8 mouse cellular contexts compared by ENCODE assay signal in genomic region chr8:114441616-114442015, GRCm38 (mm10). TPM values are rescaled to one million over a fixed set of nuclear protein-coding genes. Genes with fewer than 3 reads are reported as not detected.
DNase-seq lines count a peak whose midpoint lies in the region; TF ChIP-seq lines count a peak whose summit lies in the region.

No protein-coding gene starts in this region.

- DNase-seq in adrenal gland, postnatal 10 days: peak; percentile 34
- DNase-seq in adrenal gland, adult 8-10 months: no peak
- DNase-seq in left cerebral cortex, adult 2 months (ENCODE audit: extremely low spot score in 1 of 2, low spot score in 2 of 2): no peak
- no peak for DNase-seq in left cerebral cortex, adult 18-20 months (ENCODE audit: low spot score in 2 of 2)
- DNase-seq in cerebellum, postnatal 36 days: peak; percentile 19 to 44
- DNase-seq in natural killer cell, adult 2 months (ENCODE audit: low spot score in 2 of 2): peak; percentile 20 to 44
- DNase-seq in layer of hippocampus, adult 9-11 months: no peak
- DNase-seq in frontal cortex, postnatal 10 days (ENCODE audit: low spot score in 2 of 2): no peak

- H3K4me3 ChIP-seq in left cerebral cortex, adult 2 months: no peak overlapping the region

- TF ChIP-seq CTCF in left cerebral cortex, adult 2 months (IDR thresholded peaks at IDR 0.05): peak; percentile 54

- H3K27ac ChIP-seq in left cerebral cortex, adult 2 months: no peak overlapping the region

- intact Hi-C loops in left cerebral cortex, adult 2 months (cut with DNase I): no loop called here

RNA-seq across cellular contexts. Expression of gene Wwox, which starts 2.2 kb away (rescaled TPM):
- 10 to 100 TPM; 20.8 to 28.4 TPM for total RNA-seq in adrenal gland, postnatal 10 days (2021)
- 10 to 100 TPM; 26.4 to 56.6 (median 35.7) TPM for total RNA-seq in adrenal gland, adult 8-10 months (2022)
- total RNA-seq in left cerebral cortex, adult 2 months (2021): 10 to 100 TPM; 16.7 to 17.6 TPM
- total RNA-seq in left cerebral cortex, adult 18-20 months (2021): 10 to 100 TPM; 17.9 to 18.2 TPM

RNA-seq across cellular contexts. Expression of gene Clec3a, which starts 23.7 kb away (rescaled TPM):
- total RNA-seq in adrenal gland, postnatal 10 days (2021): not detected
- not detected for total RNA-seq in adrenal gland, adult 8-10 months (2022)
- total RNA-seq in left cerebral cortex, adult 2 months (2021): not detected
- not detected for total RNA-seq in left cerebral cortex, adult 18-20 months (2021)

Comparison
In these comparisons a context has a peak if more than half of its experiments do, and no peak if none do; other contexts are left out.
1. DNase-seq: peak in adrenal gland, postnatal 10 days (single experiment), cerebellum, postnatal 36 days (2 of 2) and natural killer cell, adult 2 months (2 of 2); none in adrenal gland, adult 8-10 months (single experiment), left cerebral cortex, adult 2 months (0 of 2), left cerebral cortex, adult 18-20 months (0 of 2), layer of hippocampus, adult 9-11 months (single experiment) and frontal cortex, postnatal 10 days (0 of 2).